Mouse (Mus musculus) frontal cortex, postnatal 14 days (tissue): ENCODE data around the gene AI464131.

Experiments used
- DNase-seq, 2 experiments: peaks; one replicate each; pipeline ENCODE4 v3.0.0; 2022; ENCODE audit warnings: low spot score in 2 of 2

Gene AI464131

GRCm38 (mm10) chr4:41502986-41503412, at the start of gene AI464131:
AI464131 (minus strand) TSS chr4:41503076.
- peak; percentile 91 to 93 for DNase-seq

GRCm38 (mm10) chr4:41552529-41552928, 49.7 kb upstream of the AI464131 start:
- peak; percentile 56 to 71 for DNase-seq

GRCm38 (mm10) chr4:41547086-41547485, 44.2 kb upstream of the AI464131 start:
- DNase-seq = no peak

- no peak for DNase-seq
Measured at GRCm38 (mm10) chr4:41545985-41546384, 43.1 kb upstream of the AI464131 start.

- DNase-seq = no peak
Measured at GRCm38 (mm10) chr4:41542136-41542535, 39.3 kb upstream of the AI464131 start.

GRCm38 (mm10) chr4:41534866-41535265, 32.0 kb upstream of the AI464131 start:
- DNase-seq = no peak

GRCm38 (mm10) chr4:41532420-41532819, 29.5 kb upstream of the AI464131 start:
- no peak for DNase-seq

GRCm38 (mm10) chr4:41527996-41528395, 25.1 kb upstream of the AI464131 start:
- no peak for DNase-seq

GRCm38 (mm10) chr4:41527076-41527475, 24.2 kb upstream of the AI464131 start:
- no peak for DNase-seq

GRCm38 (mm10) chr4:41526553-41526952, 23.7 kb upstream of the AI464131 start:
- no peak for DNase-seq

- DNase-seq = no peak
Measured at GRCm38 (mm10) chr4:41524829-41525228, 22.0 kb upstream of the AI464131 start.

- DNase-seq = no peak
Measured at GRCm38 (mm10) chr4:41523839-41524238, 21.0 kb upstream of the AI464131 start.

- no peak for DNase-seq
Measured at GRCm38 (mm10) chr4:41522788-41523187, 19.9 kb upstream of the AI464131 start.

- DNase-seq = no peak
Measured at GRCm38 (mm10) chr4:41522136-41522535, 19.3 kb upstream of the AI464131 start.

- DNase-seq = no peak
Measured at GRCm38 (mm10) chr4:41520641-41521040, 17.8 kb upstream of the AI464131 start.

- no peak for DNase-seq
Measured at GRCm38 (mm10) chr4:41519195-41519594, 16.3 kb upstream of the AI464131 start.

GRCm38 (mm10) chr4:41518349-41518748, 15.5 kb upstream of the AI464131 start:
- no peak for DNase-seq

GRCm38 (mm10) chr4:41517233-41517632, 14.4 kb upstream of the AI464131 start, which contains the start of gene 1110017D15Rik:
1110017D15Rik (minus strand) TSS chr4:41517333.
- no peak for DNase-seq

GRCm38 (mm10) chr4:41513714-41514113, 10.8 kb upstream of the AI464131 start:
- no peak for DNase-seq

- no peak for DNase-seq
Measured at GRCm38 (mm10) chr4:41513309-41513708, 10.4 kb upstream of the AI464131 start.

GRCm38 (mm10) chr4:41507998-41508397, 5.1 kb upstream of the AI464131 start:
- no peak for DNase-seq

- DNase-seq = no peak
Measured at GRCm38 (mm10) chr4:41507326-41507924, 4.5 kb upstream of the AI464131 start.

- DNase-seq = peak; percentile 73 to 81
Measured at GRCm38 (mm10) chr4:41506906-41507305, 4.0 kb upstream of the AI464131 start.

GRCm38 (mm10) chr4:41506156-41506555, 3.3 kb upstream of the AI464131 start:
- DNase-seq = no peak
